Mouse (Mus musculus): ENCODE measurements at regions not wholly inside any gene's neighbourhood (a gene's known extent, or its start where the extent isn't known, plus 50 kb on each side); places are given as distances from the start of the nearest gene placed in this dataset.

- ATAC-seq (replicated peaks; ENCODE audit: poor library complexity): no peak
These were observed 146.4 kb downstream of the Fndc1 start for GRCm38 (mm10) chr17:7680658-7681057.

GRCm38 (mm10) chr17:7679786-7680185 lies 147.3 kb downstream of the Fndc1 start:
- no peak for ATAC-seq (replicated peaks; ENCODE audit: poor library complexity)

- ATAC-seq (replicated peaks; ENCODE audit: poor library complexity): no peak
These were observed 148.2 kb downstream of the Fndc1 start for GRCm38 (mm10) chr17:7678898-7679297.

- ATAC-seq (replicated peaks; ENCODE audit: poor library complexity): no peak
These were observed 149.3 kb downstream of the Fndc1 start for GRCm38 (mm10) chr17:7677796-7678195.

- no peak for ATAC-seq (replicated peaks; ENCODE audit: poor library complexity)
These were observed 149.8 kb downstream of the Fndc1 start for GRCm38 (mm10) chr17:7677301-7677700.

- ATAC-seq (replicated peaks; ENCODE audit: poor library complexity): no peak
These were observed 150.3 kb downstream of the Fndc1 start for GRCm38 (mm10) chr17:7676776-7677175.

GRCm38 (mm10) chr17:7674511-7674910 lies 152.6 kb downstream of the Fndc1 start:
- no peak for ATAC-seq (replicated peaks; ENCODE audit: poor library complexity)

- ATAC-seq (replicated peaks; ENCODE audit: poor library complexity): no peak
These were observed 159.3 kb downstream of the Fndc1 start for GRCm38 (mm10) chr17:7667826-7668225.

- ATAC-seq (replicated peaks; ENCODE audit: poor library complexity): no peak
These were observed 160.2 kb downstream of the Fndc1 start for GRCm38 (mm10) chr17:7666781-7667398.

GRCm38 (mm10) chr17:7666207-7666606 lies 160.9 kb downstream of the Fndc1 start:
- no peak for ATAC-seq (replicated peaks; ENCODE audit: poor library complexity)

GRCm38 (mm10) chr17:7665686-7666085 lies 161.4 kb downstream of the Fndc1 start:
- no peak for ATAC-seq (replicated peaks; ENCODE audit: poor library complexity)

- ATAC-seq (replicated peaks; ENCODE audit: poor library complexity): no peak
These were observed 162.9 kb downstream of the Fndc1 start for GRCm38 (mm10) chr17:7663896-7664880.

GRCm38 (mm10) chr17:7656503-7656902 lies 170.6 kb downstream of the Fndc1 start:
- no peak for ATAC-seq (replicated peaks; ENCODE audit: poor library complexity)

GRCm38 (mm10) chr17:7655966-7656365 lies 171.1 kb downstream of the Fndc1 start:
- ATAC-seq (replicated peaks; ENCODE audit: poor library complexity): no peak

GRCm38 (mm10) chr17:7654064-7654564 lies 173.0 kb downstream of the Fndc1 start:
- no peak for ATAC-seq (replicated peaks; ENCODE audit: poor library complexity)

GRCm38 (mm10) chr17:7652037-7652436 lies 175.1 kb downstream of the Fndc1 start:
- no peak for ATAC-seq (replicated peaks; ENCODE audit: poor library complexity)

- no peak for ATAC-seq (replicated peaks; ENCODE audit: poor library complexity)
These were observed 176.7 kb downstream of the Fndc1 start for GRCm38 (mm10) chr17:7650417-7650816.

GRCm38 (mm10) chr17:7644857-7645481 lies 182.1 kb downstream of the Fndc1 start:
- ATAC-seq (replicated peaks; ENCODE audit: poor library complexity): no peak

- no peak for ATAC-seq (replicated peaks; ENCODE audit: poor library complexity)
These were observed 183.5 kb downstream of the Fndc1 start for GRCm38 (mm10) chr17:7643640-7644039.

- ATAC-seq (replicated peaks; ENCODE audit: poor library complexity): no peak
These were observed 184.6 kb downstream of the Fndc1 start for GRCm38 (mm10) chr17:7642442-7642887.

- ATAC-seq (replicated peaks; ENCODE audit: poor library complexity): no peak
These were observed 192.8 kb downstream of the Fndc1 start for GRCm38 (mm10) chr17:7634291-7634664.
